Mouse (Mus musculus): ENCODE data around the gene Adra1b. TPM values are rescaled to one million over a fixed set of nuclear protein-coding genes. Genes with fewer than 3 reads are reported as not detected.

The Adra1b gene
- 7.0 and 7.5 TPM in 2 replicates for polyA plus RNA-seq (2015; fragmentation: Nextera tagmentation; extraction: Ambion mirVana)

- Histone ChIP-seq H3K27me3 (ENCODE audit: control insufficient read depth, insufficient read depth, low read depth, low read length) (no peaks in the 10 kb centered on the region), H3K9ac (ENCODE audit: low read depth, low read length) (no peak within 1 kb of the TSS; the same call in 1 of the 2 replicates), H3K27ac (ENCODE audit: low read length) (no peak within 1 kb of the TSS; the same call in 1 of the 2 replicates), H3K4me1 (ENCODE audit: control insufficient read depth, low read depth, low read length) (no peaks in the 10 kb centered on the region), H3K9me3 (replicated peaks; ENCODE audit: control insufficient read depth, low read length) (no peaks in the 10 kb centered on the region), H3K4me3 (ENCODE audit: low read depth, low read length) (peak within 1 kb of the TSS; percentile 41), H3K36me3 (ENCODE audit: control insufficient read depth, insufficient read depth) (no peaks in the 10 kb centered on the region), H3K4me2 (ENCODE audit: low read depth, low read length) (peak within 1 kb of the TSS; percentile 33)
- no peak; the same call in 1 of the 2 replicates for ATAC-seq (ENCODE audit: low read depth)
- 48% methylated on average over 6 of the region's 6 CpGs for WGBS (ENCODE audit: insufficient replicate concordance)
Measured at GRCm38 (mm10) chr11:43901051-43901654, at the start of gene Adra1b. Adra1b (minus strand) TSS chr11:43901210.

- ATAC-seq (ENCODE audit: low read depth) = peak; percentile 82
- no peaks in the 10 kb centered on the region for H3K36me3 ChIP-seq (ENCODE audit: control insufficient read depth, insufficient read depth)
- WGBS (ENCODE audit: insufficient replicate concordance) = 52% methylated on average over 1 of the region's 1 CpGs
Measured at GRCm38 (mm10) chr11:43950274-43950673, 49.3 kb upstream of the Adra1b start.

GRCm38 (mm10) chr11:43943781-43944180 lies 42.8 kb upstream of the Adra1b start:
- Histone ChIP-seq H3K9ac (ENCODE audit: low read depth, low read length) (no peak overlapping the region), H3K4me1 (ENCODE audit: control insufficient read depth, low read depth, low read length) (no peaks in the 10 kb centered on the region), H3K36me3 (ENCODE audit: control insufficient read depth, insufficient read depth) (no peaks in the 10 kb centered on the region), H3K4me2 (ENCODE audit: low read depth, low read length) (no peak overlapping the region), H3K27ac (ENCODE audit: low read length) (no peak overlapping the region), H3K4me3 (ENCODE audit: low read depth, low read length) (no peak overlapping the region), H3K9me3 (replicated peaks; ENCODE audit: control insufficient read depth, low read length) (no peaks in the 10 kb centered on the region), H3K27me3 (ENCODE audit: control insufficient read depth, insufficient read depth, low read depth, low read length) (no peaks in the 10 kb centered on the region)
- ATAC-seq (ENCODE audit: low read depth) = no peak
- 44% methylated on average over 2 of the region's 2 CpGs for WGBS (ENCODE audit: insufficient replicate concordance)

More at GRCm38 (mm10) chr11:43950274-43950673, 49.3 kb upstream of the Adra1b start:
- Histone ChIP-seq H3K9me3 (replicated peaks; ENCODE audit: control insufficient read depth, low read length) (no peaks in the 10 kb centered on the region), H3K4me3 (ENCODE audit: low read depth, low read length) (no peak overlapping the region), H3K27ac (ENCODE audit: low read length) (no peak overlapping the region), H3K4me1 (ENCODE audit: control insufficient read depth, low read depth, low read length) (no peaks in the 10 kb centered on the region), H3K4me2 (ENCODE audit: low read depth, low read length) (no peak overlapping the region), H3K27me3 (ENCODE audit: control insufficient read depth, insufficient read depth, low read depth, low read length) (no peaks in the 10 kb centered on the region), H3K9ac (ENCODE audit: low read depth, low read length) (no peak overlapping the region)

- H3K4me1 ChIP-seq (ENCODE audit: control insufficient read depth, low read depth, low read length) = no peaks in the 10 kb centered on the region
- no peak overlapping the region for H3K9ac ChIP-seq (ENCODE audit: low read depth, low read length)
- H3K27ac ChIP-seq (ENCODE audit: low read length) = no peak overlapping the region
Measured at GRCm38 (mm10) chr11:43943167-43943566, 42.2 kb upstream of the Adra1b start.

GRCm38 (mm10) chr11:43940501-43941202 lies 39.6 kb upstream of the Adra1b start:
- H3K9me3 ChIP-seq (replicated peaks; ENCODE audit: control insufficient read depth, low read length) = no peaks in the 10 kb centered on the region
- H3K36me3 ChIP-seq (ENCODE audit: control insufficient read depth, insufficient read depth) = no peaks in the 10 kb centered on the region
- ATAC-seq (ENCODE audit: low read depth) = no peak
- no peak overlapping the region for H3K27ac ChIP-seq (ENCODE audit: low read length)
- H3K4me3 ChIP-seq (ENCODE audit: low read depth, low read length) = no peak overlapping the region
- WGBS (ENCODE audit: insufficient replicate concordance) = 60% methylated on average over 6 of the region's 6 CpGs
- no peak overlapping the region for H3K9ac ChIP-seq (ENCODE audit: low read depth, low read length)
- H3K4me1 ChIP-seq (ENCODE audit: control insufficient read depth, low read depth, low read length) = no peaks in the 10 kb centered on the region
- H3K27me3 ChIP-seq (ENCODE audit: control insufficient read depth, insufficient read depth, low read depth, low read length) = no peaks in the 10 kb centered on the region
- H3K4me2 ChIP-seq (ENCODE audit: low read depth, low read length) = no peak overlapping the region

More at GRCm38 (mm10) chr11:43943167-43943566, 42.2 kb upstream of the Adra1b start:
- 49% methylated on average over 1 of the region's 1 CpGs for WGBS (ENCODE audit: insufficient replicate concordance)
- Histone ChIP-seq H3K36me3 (ENCODE audit: control insufficient read depth, insufficient read depth) (no peaks in the 10 kb centered on the region), H3K27me3 (ENCODE audit: control insufficient read depth, insufficient read depth, low read depth, low read length) (no peaks in the 10 kb centered on the region), H3K9me3 (replicated peaks; ENCODE audit: control insufficient read depth, low read length) (no peaks in the 10 kb centered on the region), H3K4me2 (ENCODE audit: low read depth, low read length) (no peak overlapping the region), H3K4me3 (ENCODE audit: low read depth, low read length) (no peak overlapping the region)
- ATAC-seq (ENCODE audit: low read depth) = no peak

GRCm38 (mm10) chr11:43936023-43936422 lies 35.0 kb upstream of the Adra1b start:
- Histone ChIP-seq H3K9me3 (replicated peaks; ENCODE audit: control insufficient read depth, low read length) (no peaks in the 10 kb centered on the region), H3K4me3 (ENCODE audit: low read depth, low read length) (no peak overlapping the region), H3K4me1 (ENCODE audit: control insufficient read depth, low read depth, low read length) (no peaks in the 10 kb centered on the region), H3K27ac (ENCODE audit: low read length) (no peak overlapping the region), H3K9ac (ENCODE audit: low read depth, low read length) (no peak overlapping the region), H3K36me3 (ENCODE audit: control insufficient read depth, insufficient read depth) (no peaks in the 10 kb centered on the region), H3K27me3 (ENCODE audit: control insufficient read depth, insufficient read depth, low read depth, low read length) (no peaks in the 10 kb centered on the region), H3K4me2 (ENCODE audit: low read depth, low read length) (no peak overlapping the region)
- ATAC-seq (ENCODE audit: low read depth) = no peak
- WGBS (ENCODE audit: insufficient replicate concordance) = 86% methylated on average over 2 of the region's 2 CpGs

GRCm38 (mm10) chr11:43933480-43933879 lies 32.5 kb upstream of the Adra1b start:
- WGBS (ENCODE audit: insufficient replicate concordance) = 61% methylated on average over 6 of the region's 6 CpGs
- H3K36me3 ChIP-seq (ENCODE audit: control insufficient read depth, insufficient read depth) = no peaks in the 10 kb centered on the region
- no peak for ATAC-seq (ENCODE audit: low read depth)
- no peak overlapping the region for H3K4me2 ChIP-seq (ENCODE audit: low read depth, low read length)
- H3K27ac ChIP-seq (ENCODE audit: low read length) = no peak overlapping the region
- H3K27me3 ChIP-seq (ENCODE audit: control insufficient read depth, insufficient read depth, low read depth, low read length) = no peaks in the 10 kb centered on the region
- no peak overlapping the region for H3K4me3 ChIP-seq (ENCODE audit: low read depth, low read length)
- no peaks in the 10 kb centered on the region; the same call in 1 of the 2 replicates for H3K4me1 ChIP-seq (ENCODE audit: control insufficient read depth, low read depth, low read length)
- no peaks in the 10 kb centered on the region for H3K9me3 ChIP-seq (replicated peaks; ENCODE audit: control insufficient read depth, low read length)
- H3K9ac ChIP-seq (ENCODE audit: low read depth, low read length) = no peak overlapping the region

- Histone ChIP-seq H3K27me3 (ENCODE audit: control insufficient read depth, insufficient read depth, low read depth, low read length) (no peaks in the 10 kb centered on the region), H3K9me3 (replicated peaks; ENCODE audit: control insufficient read depth, low read length) (no peaks in the 10 kb centered on the region), H3K4me3 (ENCODE audit: low read depth, low read length) (no peak overlapping the region), H3K36me3 (ENCODE audit: control insufficient read depth, insufficient read depth) (no peaks in the 10 kb centered on the region), H3K9ac (ENCODE audit: low read depth, low read length) (no peak overlapping the region), H3K27ac (ENCODE audit: low read length) (no peak overlapping the region), H3K4me2 (ENCODE audit: low read depth, low read length) (no peak overlapping the region), H3K4me1 (ENCODE audit: control insufficient read depth, low read depth, low read length) (no peaks in the 10 kb centered on the region; the same call in 1 of the 2 replicates)
- 60% methylated on average over 4 of the region's 4 CpGs for WGBS (ENCODE audit: insufficient replicate concordance)
- no peak for ATAC-seq (ENCODE audit: low read depth)
Measured at GRCm38 (mm10) chr11:43933000-43933399, 32.0 kb upstream of the Adra1b start.

GRCm38 (mm10) chr11:43930191-43930590 lies 29.2 kb upstream of the Adra1b start:
- ATAC-seq (ENCODE audit: low read depth) = no peak
- no peaks in the 10 kb centered on the region for H3K27me3 ChIP-seq (ENCODE audit: control insufficient read depth, insufficient read depth, low read depth, low read length)
- WGBS (ENCODE audit: insufficient replicate concordance) = 56% methylated on average over 2 of the region's 2 CpGs
- H3K36me3 ChIP-seq (ENCODE audit: control insufficient read depth, insufficient read depth) = no peaks in the 10 kb centered on the region
- no peak overlapping the region for H3K4me3 ChIP-seq (ENCODE audit: low read depth, low read length)
- H3K27ac ChIP-seq (ENCODE audit: low read length) = no peak overlapping the region
- no peak overlapping the region for H3K4me2 ChIP-seq (ENCODE audit: low read depth, low read length)
- H3K9ac ChIP-seq (ENCODE audit: low read depth, low read length) = no peak overlapping the region
- H3K4me1 ChIP-seq (ENCODE audit: control insufficient read depth, low read depth, low read length) = no peaks in the 10 kb centered on the region; the same call in 1 of the 2 replicates
- no peaks in the 10 kb centered on the region for H3K9me3 ChIP-seq (replicated peaks; ENCODE audit: control insufficient read depth, low read length)

Measured in liver, embryonic 16.5 days (tissue).